Mouse (Mus musculus) neural tube, embryonic 12.5 days (tissue): Measurements from ENCODE around the gene Ltb4r1. TPM values are rescaled to one million over a fixed set of nuclear protein-coding genes. Genes with fewer than 3 reads are reported as not detected.

Experiments
- ATAC-seq: fragments of 200-750 bp; cut with Nextera tagmentation; 2 replicates; pipeline ENCODE4 v1.8.0; 2017; ENCODE audit warnings: low read depth, mild to moderate bottlenecking, moderate TSS enrichment, moderate library complexity; ENCODE audit not compliant: low FRiP score
- H3K27ac ChIP-seq: fragments of 300-500 bp; sonication (generic); 2 replicates; pipeline ENCODE4 v1.5.1; 2016
- H3K27me3 ChIP-seq: fragments of 300-500 bp; sonication (generic); replicated peaks from 2 replicates; pipeline ENCODE4 v1.6.1; 2016; ENCODE audit warnings: mild to moderate bottlenecking
- H3K36me3 ChIP-seq: fragments of 300-500 bp; sonication (generic); 2 replicates; pipeline ENCODE4 v1.6.1; 2016; ENCODE audit warnings: mild to moderate bottlenecking
- H3K4me1 ChIP-seq: fragments of 300-500 bp; sonication (generic); 2 replicates; pipeline ENCODE4 v1.6.1; 2016
- H3K4me2 ChIP-seq: fragments of 300-500 bp; sonication (generic); replicated peaks from 2 replicates; pipeline ENCODE4 v1.6.1; 2016; ENCODE audit warnings: mild to moderate bottlenecking
- H3K4me3 ChIP-seq: fragments of 300-500 bp; sonication (generic); 2 replicates; pipeline ENCODE4 v1.5.1; 2016
- H3K9ac ChIP-seq: fragments of 300-500 bp; sonication (generic); 2 replicates; pipeline ENCODE4 v1.6.1; 2016; ENCODE audit warnings: mild to moderate bottlenecking
- H3K9me3 ChIP-seq: fragments of 300-500 bp; sonication (generic); 2 replicates; pipeline ENCODE4 v1.6.1; 2016; ENCODE audit warnings: mild to moderate bottlenecking
- WGBS: fragments of 180-500 bp; shearing (Covaris S2); methylation state at CpG from one replicate; pipeline ENCODE4 v1.1.7; 2016; 5-methylcytosine and 5-hydroxymethylcytosine counted together
- polyA plus RNA-seq: library from polyadenylated mRNA; unstranded; fragments of >200 nt; fragmentation: Nextera tagmentation; extraction: Ambion mirVana; gene quantifications from 2 replicates; pipeline ENCODE4 v1.2.1, GENCODE M21; 2016

Ltb4r1 gene
- polyA plus RNA-seq, 1 experiment from 2014 or later: 0.23 TPM

GRCm38 (mm10) chr14:55730116-55730515, 35.6 kb upstream of the Ltb4r1 start:
- Histone ChIP-seq H3K9ac (no peak overlapping the region), H3K36me3 (no peaks in the 10 kb centered on the region), H3K4me1 (no peaks in the 10 kb centered on the region), H3K27me3 (no peaks in the 10 kb centered on the region), H3K4me2 (no peak overlapping the region), H3K4me3 (no peak overlapping the region), H3K9me3 (no peaks in the 10 kb centered on the region), H3K27ac (no peak overlapping the region)
- WGBS: 76% methylated on average over 7 of the region's 7 CpGs
- ATAC-seq: no peak

GRCm38 (mm10) chr14:55730531-55731032, 35.2 kb upstream of the Ltb4r1 start:
- Histone ChIP-seq H3K27me3 (no peaks in the 10 kb centered on the region), H3K36me3 (no peaks in the 10 kb centered on the region), H3K4me1 (no peaks in the 10 kb centered on the region), H3K4me2 (no peak overlapping the region), H3K27ac (no peak overlapping the region), H3K9ac (no peak overlapping the region), H3K9me3 (no peaks in the 10 kb centered on the region), H3K4me3 (no peak overlapping the region)
- 80% methylated on average over 7 of the region's 7 CpGs for WGBS
- no peak for ATAC-seq

- Histone ChIP-seq H3K27me3 (no peaks in the 10 kb centered on the region), H3K36me3 (peaks cover 7% of the 10 kb centered on the region), H3K4me1 (no peaks in the 10 kb centered on the region), H3K9me3 (no peaks in the 10 kb centered on the region), H3K4me2 (no peak overlapping the region), H3K27ac (no peak overlapping the region), H3K9ac (no peak overlapping the region), H3K4me3 (no peak overlapping the region)
- ATAC-seq: no peak
- 79% methylated on average over 10 of the region's 10 CpGs for WGBS
These were observed 31.9 kb upstream of the Ltb4r1 start for GRCm38 (mm10) chr14:55733889-55734288.

GRCm38 (mm10) chr14:55734869-55735268, 30.9 kb upstream of the Ltb4r1 start:
- Histone ChIP-seq H3K9me3 (no peaks in the 10 kb centered on the region), H3K4me3 (no peak overlapping the region), H3K36me3 (peaks cover 15% of the 10 kb centered on the region), H3K27ac (no peak overlapping the region), H3K4me2 (no peak overlapping the region), H3K27me3 (no peaks in the 10 kb centered on the region), H3K9ac (no peak overlapping the region), H3K4me1 (no peaks in the 10 kb centered on the region)
- no peak for ATAC-seq
- WGBS: 77% methylated on average over 7 of the region's 7 CpGs

- Histone ChIP-seq H3K9ac (no peak overlapping the region), H3K4me2 (no peak overlapping the region), H3K36me3 (peaks cover 20% of the 10 kb centered on the region), H3K27me3 (no peaks in the 10 kb centered on the region), H3K27ac (no peak overlapping the region), H3K4me3 (no peak overlapping the region), H3K9me3 (no peaks in the 10 kb centered on the region), H3K4me1 (no peaks in the 10 kb centered on the region)
- 77% methylated on average over 3 of the region's 3 CpGs for WGBS
- no peak for ATAC-seq
These were observed 30.4 kb upstream of the Ltb4r1 start for GRCm38 (mm10) chr14:55735334-55735733.

- Histone ChIP-seq H3K27ac (no peak overlapping the region), H3K9me3 (no peaks in the 10 kb centered on the region), H3K27me3 (no peaks in the 10 kb centered on the region), H3K9ac (no peak overlapping the region), H3K4me3 (no peak overlapping the region), H3K36me3 (peaks cover 24% of the 10 kb centered on the region), H3K4me2 (no peak overlapping the region), H3K4me1 (no peaks in the 10 kb centered on the region)
- no peak for ATAC-seq
- 87% methylated on average over 4 of the region's 4 CpGs for WGBS
These were observed 30.0 kb upstream of the Ltb4r1 start for GRCm38 (mm10) chr14:55735758-55736157.

GRCm38 (mm10) chr14:55737086-55737687, 28.6 kb upstream of the Ltb4r1 start:
- Histone ChIP-seq H3K4me3 (no peak overlapping the region), H3K4me2 (no peak overlapping the region), H3K27ac (no peak overlapping the region), H3K9ac (no peak overlapping the region), H3K27me3 (no peaks in the 10 kb centered on the region), H3K9me3 (no peaks in the 10 kb centered on the region), H3K36me3 (peaks cover 32% of the 10 kb centered on the region), H3K4me1 (no peaks in the 10 kb centered on the region)
- 89% methylated on average over 9 of the region's 9 CpGs for WGBS
- ATAC-seq: no peak

GRCm38 (mm10) chr14:55743711-55744110, 22.1 kb upstream of the Ltb4r1 start:
- Histone ChIP-seq H3K36me3 (peaks cover 36% of the 10 kb centered on the region), H3K4me1 (peaks cover 26% of the 10 kb centered on the region), H3K4me2 (peak overlapping the region; percentile 98), H3K4me3 (no peak overlapping the region), H3K27me3 (no peaks in the 10 kb centered on the region), H3K9ac (no peak overlapping the region), H3K9me3 (no peaks in the 10 kb centered on the region), H3K27ac (no peak overlapping the region)
- peak; percentile 44 for ATAC-seq
- 26% methylated on average over 10 of the region's 10 CpGs for WGBS

GRCm38 (mm10) chr14:55745180-55745860, 20.4 kb upstream of the Ltb4r1 start, which contains the start of the genes Dhrs1 and Nop9:
Gene Dhrs1, minus strand, starts transcription at chr14:55745690.
Gene Nop9, plus strand, starts transcription at chr14:55745693.
- no peaks in the 10 kb centered on the region for H3K27me3 ChIP-seq
- peak within 1 kb of the TSS; percentile 32; the same call in 1 of the 2 replicates for H3K27ac ChIP-seq
- H3K4me3 ChIP-seq: peak within 1 kb of the TSS; percentile 84
- ATAC-seq: peak; percentile 91
- peak within 1 kb of the TSS; percentile 80 for H3K9ac ChIP-seq
- peaks cover 26% of the 10 kb centered on the region for H3K4me1 ChIP-seq
- 2% methylated on average over 48 of the region's 48 CpGs for WGBS
- H3K4me2 ChIP-seq: peak within 1 kb of the TSS; percentile 98
- no peaks in the 10 kb centered on the region for H3K9me3 ChIP-seq
- H3K36me3 ChIP-seq: peaks cover 32% of the 10 kb centered on the region

- ATAC-seq: no peak; the same call in 1 of the 2 replicates
- WGBS: under 1% methylated on average over 31 of the region's 31 CpGs
- Histone ChIP-seq H3K4me2 (peak overlapping the region; percentile 98), H3K27ac (peak overlapping the region; percentile 32; the same call in 1 of the 2 replicates), H3K9me3 (no peaks in the 10 kb centered on the region), H3K4me3 (peak overlapping the region; percentile 84), H3K36me3 (peaks cover 32% of the 10 kb centered on the region), H3K9ac (peak overlapping the region; percentile 80), H3K27me3 (no peaks in the 10 kb centered on the region), H3K4me1 (peaks cover 26% of the 10 kb centered on the region)
These were observed 19.9 kb upstream of the Ltb4r1 start for GRCm38 (mm10) chr14:55745861-55746237.

- no peaks in the 10 kb centered on the region for H3K9me3 ChIP-seq
- no peaks in the 10 kb centered on the region for H3K27me3 ChIP-seq
- no peak for ATAC-seq
- H3K4me2 ChIP-seq: peak overlapping the region; percentile 98
- WGBS: 92% methylated on average over 10 of the region's 10 CpGs
- no peak overlapping the region for H3K27ac ChIP-seq
- H3K4me3 ChIP-seq: no peak overlapping the region
- H3K9ac ChIP-seq: no peak overlapping the region
- H3K4me1 ChIP-seq: peaks cover 26% of the 10 kb centered on the region
- H3K36me3 ChIP-seq: peaks cover 38% of the 10 kb centered on the region
These were observed 18.5 kb upstream of the Ltb4r1 start for GRCm38 (mm10) chr14:55747051-55747847.

- ATAC-seq: no peak
- Histone ChIP-seq H3K27me3 (peaks cover 22% of the 10 kb centered on the region), H3K9ac (no peak overlapping the region), H3K9me3 (no peaks in the 10 kb centered on the region), H3K4me2 (no peak overlapping the region), H3K36me3 (peaks cover 40% of the 10 kb centered on the region), H3K4me3 (no peak overlapping the region), H3K27ac (no peak overlapping the region), H3K4me1 (peaks cover 7% of the 10 kb centered on the region; the same call in 1 of the 2 replicates)
- 84% methylated on average over 6 of the region's 6 CpGs for WGBS
These were observed 8.2 kb upstream of the Ltb4r1 start for GRCm38 (mm10) chr14:55757566-55757965.
